Mouse (Mus musculus) stomach, postnatal 0 days (tissue): ENCODE results near the gene Dgki.

Source experiments
- CTCF ChIP-seq: IDR thresholded peaks from 2 replicates; pipeline ENCODE4 v1.5.1; 2016; ENCODE audit warnings: antibody characterized with exemption, low read depth, mild to moderate bottlenecking, moderate library complexity
- EP300 ChIP-seq: optimal IDR thresholded peaks from 2 replicates; pipeline ENCODE3; 2016; ENCODE audit warnings: antibody characterized with exemption

DNA sequence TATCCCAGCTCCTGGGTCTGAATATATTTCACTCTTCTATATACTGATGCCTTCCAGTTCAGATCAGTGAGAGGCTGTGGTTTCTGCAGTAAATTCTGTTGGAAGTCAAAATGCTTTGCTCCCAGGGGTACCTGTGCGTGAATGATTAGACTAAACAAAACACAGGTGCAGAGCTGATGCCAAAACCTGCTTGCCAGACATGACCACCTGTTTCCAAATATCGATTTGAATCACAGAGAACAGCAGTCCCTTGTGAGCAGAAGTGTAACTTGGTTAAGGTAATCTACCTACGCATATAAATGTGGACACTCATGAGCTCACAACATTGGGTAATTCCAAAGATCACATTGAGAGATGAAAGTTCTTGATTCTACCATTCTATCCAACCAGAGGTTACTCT, 100.5 kb downstream of the Dgki start:
- no peak for TF ChIP-seq EP300
- no peak for TF ChIP-seq CTCF
